Mouse (Mus musculus) midbrain, embryonic 13.5 days (tissue): Measurements from ENCODE around the gene Slc25a30. TPM values are rescaled to one million over a fixed set of nuclear protein-coding genes. Genes with fewer than 3 reads are reported as not detected.

Experiments
- ATAC-seq: fragments of 200-750 bp; cut with Nextera tagmentation; 2 replicates; pipeline ENCODE4 v1.8.0; 2017; ENCODE audit warnings: mild to moderate bottlenecking, moderate TSS enrichment, moderate library complexity
- H3K27ac ChIP-seq: fragments of 300-500 bp; sonication (generic); 2 replicates; pipeline ENCODE4 v1.5.1; 2015; ENCODE audit warnings: inconsistent platforms, mild to moderate bottlenecking, moderate library complexity
- H3K27me3 ChIP-seq: fragments of 300-500 bp; sonication (generic); 2 replicates; pipeline ENCODE4 v1.6.1; 2015; ENCODE audit warnings: mild to moderate bottlenecking, inconsistent platforms
- H3K36me3 ChIP-seq: fragments of 300-500 bp; sonication (generic); 2 replicates; pipeline ENCODE4 v1.6.1; 2015; ENCODE audit warnings: mild to moderate bottlenecking, inconsistent platforms
- H3K4me1 ChIP-seq: fragments of 300-500 bp; sonication (generic); replicated peaks from 2 replicates; pipeline ENCODE4 v1.6.1; 2015; ENCODE audit warnings: inconsistent platforms
- H3K4me2 ChIP-seq: fragments of 300-500 bp; sonication (generic); replicated peaks from 2 replicates; pipeline ENCODE4 v1.6.1; 2015; ENCODE audit warnings: moderate library complexity, mild to moderate bottlenecking, inconsistent platforms
- H3K4me3 ChIP-seq: fragments of 300-500 bp; sonication (generic); replicated peaks from 2 replicates; pipeline ENCODE4 v1.5.1; 2015; ENCODE audit warnings: mild to moderate bottlenecking, inconsistent platforms
- H3K9ac ChIP-seq: fragments of 300-500 bp; sonication (generic); replicated peaks from 2 replicates; pipeline ENCODE4 v1.6.1; 2015; ENCODE audit warnings: mild to moderate bottlenecking, inconsistent platforms
- H3K9me3 ChIP-seq: fragments of 300-500 bp; sonication (generic); 2 replicates; pipeline ENCODE4 v1.6.1; 2016; ENCODE audit warnings: mild to moderate bottlenecking, inconsistent platforms
- WGBS: fragments of 180-500 bp; shearing (Covaris S2); methylation state at CpG from one replicate; pipeline ENCODE4 v1.1.7; 2015; 5-methylcytosine and 5-hydroxymethylcytosine counted together
- polyA plus RNA-seq: library from polyadenylated mRNA; unstranded; fragments of >200 nt; fragmentation: Nextera tagmentation; extraction: Ambion mirVana; gene quantifications from 2 replicates; pipeline ENCODE4 v1.2.1, GENCODE M21; 2015

Slc25a30 gene
- polyA plus RNA-seq, 1 experiment from 2014 or later: 9.4 TPM

GRCm38 (mm10) chr14:75731361-75731760, 55.5 kb downstream of the Slc25a30 start:
- H3K9me3 ChIP-seq: no peaks in the 10 kb centered on the region
- no peaks in the 10 kb centered on the region for H3K4me1 ChIP-seq
- H3K36me3 ChIP-seq: peaks cover 73% of the 10 kb centered on the region
- H3K27ac ChIP-seq: no peak overlapping the region
- H3K4me2 ChIP-seq: no peak overlapping the region
- no peak for ATAC-seq
- 88% methylated on average over 2 of the region's 2 CpGs for WGBS
- no peak overlapping the region for H3K4me3 ChIP-seq
- no peak overlapping the region for H3K9ac ChIP-seq
- H3K27me3 ChIP-seq: no peaks in the 10 kb centered on the region

GRCm38 (mm10) chr14:75728111-75728510, 58.7 kb downstream of the Slc25a30 start:
- Histone ChIP-seq H3K27ac (no peak overlapping the region), H3K9ac (no peak overlapping the region), H3K4me3 (no peak overlapping the region), H3K4me2 (no peak overlapping the region), H3K9me3 (no peaks in the 10 kb centered on the region), H3K36me3 (peaks cover 67% of the 10 kb centered on the region), H3K4me1 (no peaks in the 10 kb centered on the region), H3K27me3 (no peaks in the 10 kb centered on the region)
- no peak for ATAC-seq
- 95% methylated on average over 5 of the region's 5 CpGs for WGBS

- WGBS: 73% methylated on average over 4 of the region's 4 CpGs
- H3K9me3 ChIP-seq: no peaks in the 10 kb centered on the region
- no peaks in the 10 kb centered on the region for H3K4me1 ChIP-seq
- ATAC-seq: no peak
- H3K27ac ChIP-seq: no peak overlapping the region
- H3K27me3 ChIP-seq: no peaks in the 10 kb centered on the region
- H3K36me3 ChIP-seq: peaks cover 65% of the 10 kb centered on the region
- H3K4me2 ChIP-seq: no peak overlapping the region
- H3K4me3 ChIP-seq: no peak overlapping the region
- no peak overlapping the region for H3K9ac ChIP-seq
Observed at GRCm38 (mm10) chr14:75727046-75727445, 59.8 kb downstream of the Slc25a30 start.

- 95% methylated on average over 2 of the region's 2 CpGs for WGBS
- Histone ChIP-seq H3K4me3 (no peak overlapping the region), H3K4me2 (no peak overlapping the region), H3K9me3 (no peaks in the 10 kb centered on the region), H3K4me1 (no peaks in the 10 kb centered on the region), H3K27me3 (no peaks in the 10 kb centered on the region), H3K27ac (no peak overlapping the region), H3K9ac (no peak overlapping the region), H3K36me3 (peaks cover 76% of the 10 kb centered on the region)
- no peak for ATAC-seq
Observed at GRCm38 (mm10) chr14:75722816-75723215, 64.0 kb downstream of the Slc25a30 start.

- Histone ChIP-seq H3K9ac (no peak overlapping the region), H3K27me3 (no peaks in the 10 kb centered on the region), H3K27ac (no peak overlapping the region), H3K4me2 (no peak overlapping the region), H3K9me3 (no peaks in the 10 kb centered on the region), H3K4me3 (no peak overlapping the region), H3K4me1 (no peaks in the 10 kb centered on the region), H3K36me3 (peaks cover 73% of the 10 kb centered on the region)
- 60% methylated on average over 12 of the region's 12 CpGs for WGBS
- 0 out of 2 replicates have a peak, but pooled peaks have one; percentile 70 for ATAC-seq
Observed at GRCm38 (mm10) chr14:75721977-75722563, 64.8 kb downstream of the Slc25a30 start.

- Histone ChIP-seq H3K9me3 (no peaks in the 10 kb centered on the region), H3K4me2 (no peak overlapping the region), H3K27ac (no peak overlapping the region), H3K36me3 (peaks cover 77% of the 10 kb centered on the region), H3K4me1 (no peaks in the 10 kb centered on the region), H3K4me3 (no peak overlapping the region), H3K9ac (no peak overlapping the region), H3K27me3 (no peaks in the 10 kb centered on the region)
- 94% methylated on average over 5 of the region's 5 CpGs for whole genome bisulfite sequencing
- ATAC-seq: no peak
Observed at GRCm38 (mm10) chr14:75720121-75720520, 66.7 kb downstream of the Slc25a30 start.

- Histone ChIP-seq H3K27me3 (no peaks in the 10 kb centered on the region), H3K9me3 (no peaks in the 10 kb centered on the region), H3K9ac (no peak overlapping the region), H3K4me3 (no peak overlapping the region), H3K27ac (no peak overlapping the region), H3K36me3 (peaks cover 82% of the 10 kb centered on the region), H3K4me2 (no peak overlapping the region), H3K4me1 (no peaks in the 10 kb centered on the region)
- WGBS: 90% methylated on average over 4 of the region's 4 CpGs
- ATAC-seq: no peak
Observed at GRCm38 (mm10) chr14:75716410-75716809, 70.4 kb downstream of the Slc25a30 start.

GRCm38 (mm10) chr14:75713661-75714060, 73.2 kb downstream of the Slc25a30 start:
- H3K27me3 ChIP-seq: no peaks in the 10 kb centered on the region
- no peak overlapping the region for H3K4me2 ChIP-seq
- no peaks in the 10 kb centered on the region for H3K9me3 ChIP-seq
- peaks cover 80% of the 10 kb centered on the region for H3K36me3 ChIP-seq
- H3K4me3 ChIP-seq: no peak overlapping the region
- no peak overlapping the region for H3K9ac ChIP-seq
- no peaks in the 10 kb centered on the region for H3K4me1 ChIP-seq
- ATAC-seq: no peak
- 87% methylated on average over 4 of the region's 4 CpGs for WGBS
- H3K27ac ChIP-seq: no peak overlapping the region

GRCm38 (mm10) chr14:75712687-75713086, 74.2 kb downstream of the Slc25a30 start:
- H3K9ac ChIP-seq: no peak overlapping the region
- no peaks in the 10 kb centered on the region for H3K27me3 ChIP-seq
- no peak overlapping the region for H3K4me2 ChIP-seq
- no peaks in the 10 kb centered on the region for H3K9me3 ChIP-seq
- no peak overlapping the region for H3K4me3 ChIP-seq
- H3K27ac ChIP-seq: no peak overlapping the region
- WGBS: 91% methylated on average over 5 of the region's 5 CpGs
- no peaks in the 10 kb centered on the region for H3K4me1 ChIP-seq
- ATAC-seq: no peak
- H3K36me3 ChIP-seq: peaks cover 75% of the 10 kb centered on the region

- 95% methylated on average over 3 of the region's 3 CpGs for WGBS
- ATAC-seq: no peak
- no peaks in the 10 kb centered on the region for H3K27me3 ChIP-seq
- H3K36me3 ChIP-seq: peaks cover 77% of the 10 kb centered on the region
- H3K4me3 ChIP-seq: no peak overlapping the region
- H3K27ac ChIP-seq: no peak overlapping the region
- H3K9ac ChIP-seq: no peak overlapping the region
- no peaks in the 10 kb centered on the region for H3K9me3 ChIP-seq
- no peaks in the 10 kb centered on the region for H3K4me1 ChIP-seq
- H3K4me2 ChIP-seq: no peak overlapping the region
Observed at GRCm38 (mm10) chr14:75711731-75712130, 75.1 kb downstream of the Slc25a30 start.

Other genes with a start within 250 kb of the Slc25a30 start
- not detected in 2 replicates for gene Spert, start 193.9 kb downstream of the Slc25a30 start, polyA plus RNA-seq
- gene Erich6b, start 144.8 kb downstream of the Slc25a30 start, polyA plus RNA-seq: not detected in 2 replicates
- gene Cog3, start 32.5 kb downstream of the Slc25a30 start, polyA plus RNA-seq: 20.5 and 21.4 TPM in 2 replicates
- 876 and 886 TPM in 2 replicates for gene Tpt1, start 58.1 kb upstream of the Slc25a30 start, polyA plus RNA-seq
- gene Kctd4, start 168.0 kb upstream of the Slc25a30 start, polyA plus RNA-seq: 4.6 and 6.0 TPM in 2 replicates
- gene Gtf2f2, start 223.8 kb upstream of the Slc25a30 start, polyA plus RNA-seq: 42.7 and 44.0 TPM in 2 replicates